Mouse (Mus musculus): Measurements from ENCODE around the gene Apoc2. TPM values are rescaled to one million over a fixed set of nuclear protein-coding genes. Genes with fewer than 3 reads are reported as not detected.

Gene Apoc2
- total RNA-seq, 1 experiment from 2014 or later: 53.4 TPM

DNA sequence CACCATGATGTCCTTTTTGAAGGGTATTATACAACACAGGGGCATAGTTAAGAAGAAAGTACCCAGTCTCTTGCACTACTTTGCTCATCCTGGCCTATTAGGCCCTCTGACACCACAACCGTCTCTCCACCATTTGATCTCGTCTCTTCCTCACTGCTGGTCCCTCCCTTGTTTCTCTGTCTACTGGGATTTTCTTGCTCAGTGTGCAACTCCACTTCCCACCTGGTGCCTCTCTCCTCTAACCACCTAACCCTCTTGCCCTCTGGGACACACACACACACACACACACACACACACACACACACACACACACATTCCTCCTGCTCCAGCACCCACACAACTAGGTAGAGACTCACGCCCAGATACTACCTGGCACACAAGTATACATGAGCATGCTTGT, 1.2 kb upstream of the Apoc2 start:
- no peak for DNase-seq

DNA sequence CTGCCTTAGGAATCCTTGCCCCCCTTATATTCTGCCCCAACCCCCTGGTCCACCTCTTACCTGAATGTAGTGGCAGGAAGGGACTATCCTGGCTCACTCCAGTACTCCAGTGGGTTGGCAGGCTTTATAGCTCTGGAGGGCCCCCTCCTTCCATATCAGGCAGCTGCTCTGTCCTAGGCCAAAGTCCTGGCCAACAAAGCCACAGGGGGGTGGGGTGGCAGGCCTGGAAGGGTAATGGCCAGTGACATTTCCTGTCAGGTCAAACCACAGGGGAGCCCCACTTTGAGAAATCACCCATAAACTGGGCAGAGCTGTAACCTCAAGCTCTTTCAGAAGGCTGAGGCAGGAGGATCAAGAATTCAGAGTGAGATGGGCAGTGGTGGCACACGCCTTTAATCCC, 1.1 kb downstream of the Apoc2 start:
- no peak for DNase-seq

DNA sequence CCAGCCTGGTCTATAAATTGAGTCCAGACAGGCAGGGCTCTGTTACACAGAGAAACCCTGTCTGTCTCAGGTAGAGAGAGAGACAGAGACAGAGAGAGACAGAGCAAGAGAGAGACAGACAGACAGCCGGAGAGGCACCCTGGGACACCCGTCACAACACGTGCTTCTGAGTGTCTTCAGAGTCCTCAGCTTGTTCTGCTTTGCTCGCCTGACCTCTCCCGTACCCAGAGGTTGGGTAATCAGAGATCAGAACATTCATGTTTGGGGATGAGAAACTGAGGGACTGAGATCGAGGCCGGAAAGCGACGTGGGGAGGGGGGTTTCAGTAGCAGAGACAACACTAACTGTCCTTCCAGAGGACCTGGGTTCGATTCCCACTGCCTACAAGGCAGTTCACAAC, 1.9 kb downstream of the Apoc2 start:
- no peak for DNase-seq

DNA sequence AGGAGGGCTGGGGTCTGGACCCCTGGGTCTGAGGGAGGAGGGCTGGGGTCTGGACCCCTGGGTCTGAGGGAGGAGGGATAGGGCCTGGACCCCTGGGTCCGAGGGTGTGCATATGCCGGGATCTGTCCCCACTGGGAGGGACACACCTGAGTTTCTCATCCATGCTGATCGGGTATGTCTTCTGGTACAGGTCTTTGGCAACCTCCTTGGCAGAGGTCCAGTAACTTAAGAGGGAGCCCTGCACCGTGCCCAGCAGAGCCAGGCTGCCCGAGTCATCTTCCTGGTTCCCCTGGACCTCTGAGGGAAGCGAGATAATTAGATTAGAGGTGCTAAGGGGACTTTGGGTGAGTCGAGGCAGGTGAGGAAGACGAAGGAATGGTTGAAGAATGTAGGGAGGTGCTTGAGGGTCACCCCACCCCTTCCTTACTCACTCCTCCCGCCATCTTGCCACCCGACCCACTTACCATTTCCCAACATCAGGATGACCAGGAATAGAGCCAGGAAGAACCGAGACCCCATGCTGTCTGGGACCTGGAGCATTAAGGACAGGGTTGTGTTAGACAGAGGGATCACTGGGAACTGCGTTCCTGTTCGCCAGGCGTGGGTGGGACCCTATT, 4.5 kb downstream of the Apoc2 start:
- peak; percentile 29 for DNase-seq

DNA sequence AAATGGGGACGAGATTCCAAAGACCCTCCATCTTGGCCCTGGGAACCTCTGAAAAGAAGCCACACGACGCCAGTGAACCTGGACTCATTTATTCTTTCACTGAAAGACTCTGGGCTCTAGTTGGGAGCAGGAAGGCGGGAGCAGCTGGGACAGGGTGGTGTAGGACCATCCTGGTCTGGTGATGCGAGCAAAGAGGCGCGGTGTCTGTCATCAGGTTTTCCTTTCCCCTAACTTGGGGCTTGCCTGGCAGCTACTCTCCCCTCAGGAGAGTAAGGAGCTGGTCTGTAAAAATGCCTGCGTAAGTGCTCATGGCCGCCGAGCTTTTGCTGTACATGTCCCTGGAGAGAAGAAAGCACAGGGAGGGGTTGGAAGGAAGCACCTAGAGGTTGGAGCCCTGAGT, 6.2 kb downstream of the Apoc2 start:
- DNase-seq: no peak

DNA sequence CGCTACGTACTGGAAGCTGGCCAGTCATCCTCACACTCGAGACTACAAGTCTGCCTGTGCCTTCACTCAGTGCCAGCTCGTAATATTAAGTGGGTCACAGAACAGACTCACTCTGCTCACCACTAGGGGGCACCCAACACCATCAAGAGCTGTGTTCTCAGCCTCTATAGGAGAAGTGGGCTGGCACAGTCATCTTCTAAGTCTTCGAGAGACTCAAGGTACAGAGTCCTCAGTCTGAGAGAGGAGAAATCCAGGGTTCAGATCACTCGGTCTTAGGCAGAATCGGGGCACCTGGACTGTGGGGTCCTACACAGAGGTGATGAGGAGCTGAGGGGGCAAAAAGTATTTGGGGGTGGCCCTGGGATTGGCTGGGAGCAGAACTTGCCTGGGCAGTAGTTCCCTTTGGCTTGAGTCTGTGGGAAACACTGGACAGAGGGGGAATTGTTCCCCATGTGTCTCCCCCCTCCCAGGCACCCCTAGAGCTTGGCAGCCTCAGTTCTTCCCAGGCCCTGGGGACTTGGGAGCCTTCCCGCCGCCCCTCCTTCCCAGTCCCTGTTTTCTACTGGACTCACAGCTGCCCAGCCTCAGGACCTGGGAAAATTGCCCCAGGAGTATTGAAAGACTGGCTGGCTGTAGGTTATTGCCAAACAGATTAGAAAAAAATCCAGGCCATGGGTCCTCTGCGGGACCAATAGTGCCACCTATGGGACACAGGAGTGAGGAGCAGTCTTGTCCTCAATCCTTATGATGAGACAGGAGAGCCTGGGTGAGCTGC, 8.6 kb downstream of the Apoc2 start:
- DNase-seq: peak; percentile 96

DNA sequence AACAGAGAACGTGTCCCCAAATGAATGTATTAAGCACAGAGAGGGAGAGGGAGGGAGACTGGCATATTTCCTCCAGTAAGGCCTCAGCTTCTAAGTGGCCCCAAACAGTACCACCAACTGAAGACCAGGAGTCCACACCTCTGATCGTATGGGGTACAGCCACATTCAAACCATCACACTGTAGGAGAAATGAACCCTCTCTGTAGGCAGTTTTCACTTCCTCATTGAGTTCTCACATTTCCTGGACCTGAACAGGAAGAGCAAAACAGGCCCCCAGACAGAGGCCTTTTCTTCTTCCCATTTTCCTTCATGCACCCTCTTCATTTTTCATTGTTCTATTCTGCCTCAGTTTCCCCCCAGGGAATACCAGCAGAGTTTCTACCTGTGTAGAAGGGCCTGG, 10.3 kb downstream of the Apoc2 start:
- DNase-seq: no peak

DNA sequence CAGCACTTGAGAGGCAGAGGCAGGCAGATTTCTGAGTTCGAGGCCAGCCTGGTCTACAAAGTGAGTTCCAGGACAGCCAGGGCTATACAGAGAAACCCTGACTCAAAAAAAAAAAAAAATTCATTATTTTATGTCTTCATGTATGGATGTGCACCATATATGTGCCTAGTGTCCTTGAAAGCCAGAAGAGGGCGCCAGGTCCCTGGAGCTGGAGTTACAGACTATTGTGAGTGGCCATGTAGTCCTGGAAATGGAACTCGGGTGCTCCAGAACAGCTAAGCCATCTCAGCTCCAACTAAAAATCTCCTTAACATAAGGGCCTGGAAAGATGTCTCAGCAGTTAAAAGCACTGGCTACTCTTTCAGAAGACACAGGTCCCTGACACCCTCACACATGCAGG, 11.0 kb downstream of the Apoc2 start:
- DNase-seq: peak; percentile 20

DNA sequence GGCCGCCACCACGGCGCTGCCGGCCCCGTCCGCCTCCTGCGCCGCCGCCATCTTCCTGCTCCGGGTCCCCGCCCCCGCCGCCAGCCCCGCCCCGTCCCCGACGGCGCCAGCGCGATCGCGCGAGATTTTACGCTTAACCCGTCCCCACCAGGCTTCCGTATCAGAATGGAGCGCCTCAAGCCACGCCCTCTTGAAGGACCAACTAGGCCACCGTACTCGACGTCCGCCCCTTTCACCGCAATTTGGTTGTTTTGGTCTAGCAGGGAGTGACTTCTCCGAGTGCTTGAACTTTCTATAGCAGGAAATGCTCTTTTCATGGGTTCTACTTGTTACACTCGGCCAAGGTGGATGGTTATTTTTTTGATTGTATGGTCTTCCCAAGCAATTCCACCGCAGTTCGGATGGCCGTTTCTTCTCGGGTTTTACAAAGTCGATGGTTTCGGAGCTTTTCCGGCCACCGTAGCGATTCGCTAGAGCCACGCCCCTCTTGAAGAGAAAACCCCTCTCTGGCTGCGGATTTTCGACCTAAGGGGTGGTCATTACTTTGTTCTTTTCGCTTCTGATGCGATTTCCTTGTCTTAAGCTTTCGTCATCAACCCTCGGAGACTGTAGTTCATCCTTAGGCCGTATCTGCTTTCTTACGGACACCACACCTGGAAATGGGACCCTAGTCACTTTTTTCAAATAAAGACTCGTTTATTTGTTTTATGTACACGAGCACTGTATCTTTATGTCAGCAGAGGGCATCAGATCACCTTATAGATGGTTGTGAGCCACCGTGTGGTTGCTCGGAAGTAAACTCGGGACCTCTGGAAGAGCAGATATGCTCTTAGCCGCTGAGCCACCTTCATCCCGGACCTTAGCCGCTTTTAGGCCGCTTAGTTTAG, 12.5 kb downstream of the Apoc2 start, which contains the start of gene Clptm1:
Clptm1 (minus strand) TSS at position 79 of the 887 bp plus-strand sequence.
- DNase-seq: peak; percentile 98

DNA sequence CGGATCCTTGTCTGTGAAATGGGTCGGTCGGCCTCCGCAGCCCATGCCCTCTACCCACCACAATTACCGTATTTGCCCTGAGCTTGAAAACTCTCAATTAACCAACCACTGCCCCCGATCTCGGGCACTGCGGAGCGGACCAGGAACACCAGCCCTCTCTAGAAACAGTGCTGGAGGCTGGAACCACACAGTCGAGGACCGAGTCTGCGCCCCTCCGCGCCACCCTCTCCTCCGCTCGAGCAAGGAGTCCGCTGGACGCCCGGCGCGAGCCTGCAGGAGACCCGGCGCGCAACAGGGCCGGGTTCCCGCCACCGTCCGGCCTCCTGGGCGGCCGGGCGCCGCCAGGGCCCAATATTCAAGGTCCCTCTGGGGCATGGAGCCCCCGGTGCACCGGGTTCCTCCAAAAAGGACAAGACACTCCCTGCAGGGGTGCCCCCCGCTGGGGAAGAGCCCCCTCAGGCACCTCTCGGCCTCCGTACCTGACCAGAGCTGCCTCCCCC, 13.2 kb downstream of the Apoc2 start:
- DNase-seq: no peak

DNA sequence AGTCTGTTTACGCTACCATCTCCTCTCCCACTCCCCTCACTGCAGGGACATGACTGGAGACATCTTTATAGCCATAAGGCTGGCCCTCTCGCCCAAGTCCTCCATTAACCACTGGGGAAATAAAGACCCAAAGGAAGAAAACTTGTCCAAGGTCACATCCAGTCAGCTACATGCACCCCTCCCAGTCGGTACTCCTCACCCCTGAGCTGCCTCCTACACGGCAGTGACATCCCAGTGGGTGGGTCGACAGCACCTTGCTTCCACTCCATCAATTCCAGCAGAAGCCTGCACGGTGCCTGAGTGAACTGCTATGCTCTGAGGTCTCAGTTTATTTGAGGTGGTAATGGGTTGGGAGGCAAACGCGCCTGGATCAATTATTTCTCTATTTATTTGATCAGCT, 13.8 kb downstream of the Apoc2 start:
- DNase-seq: peak; percentile 11

DNA sequence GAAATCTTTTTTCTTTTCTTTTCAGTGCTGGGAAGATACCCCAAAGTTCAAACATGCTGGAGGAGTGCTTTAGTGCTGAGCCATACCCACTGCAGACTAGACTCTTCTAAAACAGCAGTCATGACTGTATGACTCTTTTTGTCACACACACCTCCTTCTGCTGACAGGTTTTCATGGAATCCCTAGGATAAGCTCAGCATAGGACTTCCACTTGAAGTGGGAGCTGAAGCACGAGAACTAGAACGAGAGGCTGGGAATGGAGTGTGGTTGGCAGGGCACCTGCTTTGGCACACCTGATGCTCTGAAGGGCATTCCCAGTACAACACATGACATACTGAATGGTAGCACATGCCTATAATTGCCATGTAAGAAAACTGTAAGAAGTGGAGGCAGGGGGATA, 25.1 kb downstream of the Apoc2 start:
- DNase-seq: no peak

DNA sequence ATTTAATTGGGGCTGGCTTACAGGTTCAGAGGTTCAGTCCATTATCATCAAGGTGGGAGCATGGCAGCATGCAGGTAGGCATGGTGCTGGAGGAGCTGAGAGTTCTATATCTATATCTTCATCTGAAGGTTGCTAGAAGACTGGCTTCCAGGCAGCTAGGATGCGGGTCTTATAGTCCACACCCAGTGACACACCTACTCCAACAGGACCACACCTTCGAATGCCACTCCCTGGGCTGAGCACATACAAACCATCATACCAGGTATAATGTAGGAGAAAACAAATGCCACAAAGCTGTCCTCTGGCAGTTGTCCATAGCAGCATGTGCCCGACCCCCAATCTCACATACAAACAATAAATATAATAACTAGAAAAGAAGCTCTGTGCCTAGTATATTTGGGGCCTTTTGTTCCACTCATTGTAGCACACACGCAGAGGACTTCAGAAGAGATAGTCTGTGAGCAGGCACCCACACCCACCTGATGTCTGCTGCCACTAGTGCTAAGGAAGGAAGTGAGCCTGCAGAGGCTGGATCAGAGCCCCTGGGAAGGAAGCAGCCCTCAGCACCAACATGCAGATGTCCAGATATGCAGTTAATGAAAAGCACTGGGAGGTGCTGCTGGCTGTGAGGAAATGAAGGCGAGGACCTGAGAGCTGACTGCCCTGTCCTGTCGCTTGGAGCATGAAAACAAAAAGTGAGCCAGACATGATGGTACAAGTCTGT, 26.5 kb downstream of the Apoc2 start:
- peak; percentile 11 for DNase-seq

DNA sequence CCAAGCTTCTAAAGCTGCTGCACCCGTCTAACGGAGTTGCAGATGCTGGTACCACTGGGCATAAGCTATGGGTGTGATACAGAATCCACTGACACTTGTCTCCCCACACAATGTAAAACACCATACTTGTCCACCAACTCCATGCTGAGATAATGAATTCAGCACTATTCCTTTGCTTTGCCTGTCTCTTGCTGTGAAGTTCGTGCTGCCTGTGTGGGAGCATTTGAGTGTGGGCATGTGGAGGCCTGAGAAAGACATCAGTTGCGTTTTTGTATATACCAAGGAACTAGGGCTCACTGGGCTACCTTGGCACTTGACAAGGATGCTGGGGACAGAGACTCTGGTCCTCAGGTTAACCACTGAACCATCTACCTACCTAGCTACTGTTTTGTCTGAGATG, 36.5 kb downstream of the Apoc2 start:
- no peak for DNase-seq

DNA sequence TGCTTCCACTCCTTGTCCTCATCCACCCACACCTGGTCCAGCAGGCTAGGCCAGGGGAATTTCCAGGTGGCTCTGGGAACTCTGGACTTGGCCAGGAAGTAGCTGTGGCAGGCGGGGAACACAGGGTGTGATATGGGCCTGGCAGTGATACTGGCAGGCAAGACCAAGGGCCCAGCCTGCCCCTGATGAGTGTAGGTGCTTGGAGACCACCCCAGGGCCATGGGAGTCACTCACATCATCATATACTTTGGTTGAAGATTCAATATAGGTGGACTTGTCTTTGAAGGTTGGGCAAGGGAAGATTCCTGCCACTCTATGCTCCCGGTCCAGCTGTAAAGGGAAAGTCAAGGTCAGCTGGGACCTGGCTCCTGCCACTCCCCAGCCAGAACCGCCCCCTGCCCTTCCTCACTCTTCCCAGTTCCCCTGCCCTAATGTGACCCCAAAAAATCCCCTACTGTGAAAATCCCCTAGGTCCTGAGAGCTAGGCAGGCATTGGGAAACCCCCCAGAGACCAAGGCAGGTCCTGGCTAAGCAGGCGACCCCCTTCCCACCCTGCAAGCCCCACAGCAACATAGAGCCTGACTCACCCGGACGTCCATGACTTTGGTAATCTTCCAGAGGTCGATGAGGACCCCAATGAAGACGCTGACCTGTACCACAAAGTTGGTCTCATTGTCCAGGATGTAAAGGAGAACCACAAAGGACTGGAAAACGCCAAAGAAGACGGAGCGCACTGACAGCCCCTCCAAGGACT, 42.5 kb downstream of the Apoc2 start:
- no peak for DNase-seq

DNA sequence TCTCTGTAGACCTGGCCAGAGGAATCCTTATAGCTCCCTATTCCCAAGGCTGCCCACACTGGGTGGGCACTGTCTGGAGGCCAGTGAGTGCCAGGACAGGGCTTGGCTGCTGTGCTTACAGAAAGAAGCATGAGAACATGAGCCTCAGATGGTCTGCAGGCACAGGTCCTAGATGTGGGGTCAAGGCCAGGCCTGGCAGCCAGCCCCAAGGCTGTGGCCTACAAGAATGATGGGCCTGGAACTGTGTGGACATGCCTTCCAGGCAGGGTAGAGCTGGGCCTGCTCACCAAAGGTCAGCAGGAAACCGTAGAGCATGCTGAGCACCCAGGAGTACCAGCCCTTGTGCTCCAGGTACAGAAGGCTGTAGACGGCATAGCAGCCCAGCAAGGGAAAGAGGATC, 43.1 kb downstream of the Apoc2 start:
- peak; percentile 90 for DNase-seq

DNA sequence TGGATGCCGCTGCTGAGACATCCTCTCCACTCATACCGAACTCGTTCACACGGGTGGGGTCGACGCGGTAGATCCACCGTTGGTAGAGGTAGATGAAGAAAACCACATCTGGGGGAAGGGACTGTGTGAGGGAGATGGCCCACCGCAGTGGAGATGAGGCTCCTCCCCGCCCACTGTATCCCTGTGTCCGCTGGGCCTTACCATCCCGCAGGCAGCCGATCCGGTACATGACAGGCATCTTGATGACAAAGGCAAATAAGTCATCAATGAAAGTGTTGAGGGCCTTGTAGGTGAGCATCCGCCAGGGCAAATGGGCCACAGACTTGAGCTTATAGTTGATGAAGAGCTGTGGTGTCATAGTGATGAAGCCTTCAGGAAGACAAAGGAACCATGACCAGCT, 43.9 kb downstream of the Apoc2 start:
- no peak for DNase-seq

DNA sequence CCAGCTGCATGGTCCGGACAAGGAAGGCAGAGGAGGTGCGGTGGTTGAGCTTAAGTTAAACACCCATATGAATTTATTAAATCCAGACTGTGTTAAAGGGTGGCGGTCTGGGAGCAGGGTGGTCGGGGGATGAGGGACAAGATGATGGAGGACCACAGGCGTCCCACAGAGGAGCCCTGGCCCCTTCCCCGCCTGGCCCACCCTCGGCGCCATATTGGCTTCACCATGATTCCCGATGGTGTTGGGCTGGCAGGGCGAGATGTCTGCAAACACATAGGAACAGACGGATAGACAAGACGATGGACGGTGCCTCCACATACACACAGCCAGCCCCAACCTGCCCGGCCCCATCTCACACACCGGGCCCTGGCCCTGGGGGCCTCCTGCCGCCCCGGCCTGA, 44.5 kb downstream of the Apoc2 start:
- DNase-seq: no peak

DNA sequence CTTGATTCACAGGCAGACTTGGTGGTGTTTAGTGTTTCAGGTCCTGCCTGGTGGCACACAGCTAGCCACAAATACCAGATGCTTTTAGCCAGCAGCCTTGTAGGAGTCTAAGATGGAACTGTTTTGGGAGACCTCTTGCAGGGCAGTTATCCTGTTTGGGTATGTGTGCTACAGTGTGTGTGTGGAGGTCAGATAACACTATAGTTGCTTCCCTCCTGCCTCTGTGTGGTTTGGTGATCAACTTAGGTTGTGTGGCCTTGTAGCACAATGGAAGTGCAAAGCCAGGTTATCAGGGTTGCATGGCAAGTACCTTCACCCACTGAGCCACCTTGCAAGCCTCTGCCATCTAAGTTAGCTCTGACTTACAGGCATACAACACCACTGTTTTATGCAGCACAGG, 45.0 kb downstream of the Apoc2 start:
- no peak for DNase-seq

DNA sequence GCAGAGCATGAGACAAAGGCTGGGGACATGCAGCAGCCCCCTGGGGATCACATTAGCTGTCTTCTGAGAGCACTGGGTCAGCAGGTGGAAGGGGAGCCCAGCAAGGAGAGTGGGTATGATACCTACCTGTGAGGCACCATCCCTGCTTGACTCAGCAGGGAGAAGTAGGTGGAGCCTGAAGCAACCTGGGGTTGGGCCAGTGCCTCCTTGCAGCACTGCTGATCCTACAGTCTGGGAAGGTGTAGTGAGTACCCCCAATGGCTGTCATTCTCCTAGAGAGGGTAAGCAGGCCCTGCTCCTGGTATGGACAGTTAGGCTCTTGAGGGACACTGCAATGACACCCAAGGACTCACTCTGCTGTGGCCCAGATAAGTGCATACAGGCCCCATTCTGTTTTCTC, 45.5 kb downstream of the Apoc2 start:
- no peak for DNase-seq

DNA sequence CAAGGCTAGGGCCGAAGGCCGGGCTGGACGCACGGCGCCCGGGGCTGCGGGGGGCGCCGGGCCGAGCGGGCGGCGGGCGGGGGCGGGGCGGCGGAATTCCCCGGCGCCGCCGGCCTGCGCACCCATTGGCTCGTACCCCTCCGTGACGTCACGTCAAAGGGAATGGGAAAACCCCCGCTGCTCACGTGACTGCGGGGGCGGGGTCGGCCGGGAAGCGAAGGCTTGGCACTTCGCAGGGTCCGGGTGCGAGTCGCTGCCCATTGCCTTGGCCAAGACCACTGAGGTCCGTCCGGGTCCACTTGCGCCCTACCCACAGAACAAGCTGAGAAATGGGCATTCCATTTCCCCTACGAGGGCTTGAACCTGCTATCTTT, 48.4 kb downstream of the Apoc2 start, which contains the start of gene Relb:
Relb (minus strand) TSS at position 78 of the 374 bp plus-strand sequence.
- DNase-seq: peak; percentile 97
